Mouse (Mus musculus): ENCODE results near the gene Wscd2.
"Not testable (repeated sequence)": the region's sequence is repeated elsewhere in the genome, so short reads cannot be mapped to it uniquely, and the experiment has no call there.

Wscd2 gene

GRCm38 (mm10) chr5:113542885-113543476 lies 52.8 kb downstream of the Wscd2 start:
- DNase-seq, result no peak

DNA sequence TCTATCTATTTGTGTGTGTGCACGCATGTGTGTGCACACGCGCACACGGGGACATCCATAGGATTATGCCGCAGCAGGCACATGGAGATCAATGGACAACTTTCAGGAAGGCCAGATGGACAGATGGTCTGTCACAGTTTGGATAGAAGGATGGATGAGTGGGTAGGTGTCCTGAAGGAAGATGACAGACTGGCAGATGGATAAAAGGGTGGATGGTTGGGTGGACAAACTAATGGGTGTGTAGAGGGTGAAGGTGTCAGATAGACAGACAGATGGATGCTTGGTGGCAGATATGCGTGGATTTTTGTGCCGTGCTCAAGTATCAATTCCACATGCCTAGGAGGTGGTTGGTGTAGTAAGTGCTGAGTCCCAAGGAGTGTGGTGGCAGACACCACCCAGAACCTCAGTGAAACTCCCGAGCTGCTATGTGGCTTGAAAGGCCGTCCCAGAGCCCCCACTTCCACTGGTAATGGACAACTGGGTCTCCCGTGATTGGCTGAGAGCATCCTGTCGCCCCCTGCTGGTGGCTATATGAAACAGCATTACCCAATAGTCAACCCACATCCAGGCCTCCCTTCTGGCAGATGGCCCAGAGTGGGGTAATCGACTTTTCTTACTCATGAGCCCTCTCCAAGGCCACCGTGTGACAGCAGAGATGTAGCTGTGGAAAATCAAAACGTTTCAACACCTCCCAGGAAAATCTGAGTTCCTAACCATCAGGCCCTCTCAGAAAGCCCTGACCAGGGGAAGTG lies 58.0 kb downstream of the Wscd2 start:
- peak; percentile 72 for DNase-seq

DNA sequence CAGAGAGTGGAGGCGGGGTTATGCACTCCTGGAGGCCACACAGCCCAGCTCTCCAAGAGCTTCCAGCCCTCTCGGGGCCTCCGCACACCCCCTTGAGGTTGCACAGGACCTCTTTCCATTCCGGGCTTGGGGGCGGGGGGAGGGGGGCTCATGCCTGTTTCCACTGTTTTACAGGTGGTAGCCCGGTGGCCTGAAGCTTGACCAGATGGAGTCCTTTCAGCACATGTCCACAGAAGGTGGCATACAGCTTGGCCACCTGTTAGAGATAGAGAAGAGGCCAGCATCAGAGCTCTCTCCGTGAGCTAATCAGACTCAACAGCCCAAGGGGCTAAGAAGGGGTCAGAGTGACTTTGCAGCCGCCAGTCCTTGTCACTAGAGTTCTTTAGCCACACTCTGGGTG lies 60.1 kb downstream of the Wscd2 start:
- DNase-seq, result peak; percentile 60

- DNase-seq, result no peak
Observed at GRCm38 (mm10) chr5:113550759-113551158, 60.6 kb downstream of the Wscd2 start.

DNA sequence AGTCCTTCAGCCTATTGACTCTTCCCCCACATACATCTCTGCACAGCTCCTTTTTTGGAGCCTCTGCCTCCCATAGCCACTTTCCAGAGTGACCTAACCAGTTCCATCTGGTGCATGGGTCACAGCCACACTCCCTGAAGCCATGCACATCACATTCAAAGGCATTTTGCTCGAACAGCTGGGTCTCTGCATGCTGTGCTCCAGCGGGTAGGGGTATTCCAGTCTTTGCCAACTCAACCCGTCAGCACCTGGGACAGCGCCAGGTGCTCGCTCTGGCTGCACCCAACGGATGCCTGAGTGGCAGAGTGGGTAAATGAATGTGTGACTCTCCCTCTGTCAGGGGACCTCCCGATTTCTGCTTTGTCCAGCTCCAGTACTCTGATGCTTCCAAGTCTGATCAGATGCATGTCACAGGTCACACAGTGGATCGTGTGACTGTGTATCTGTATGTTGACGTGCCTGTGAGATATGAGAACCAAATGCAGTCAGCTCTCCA lies 63.3 kb downstream of the Wscd2 start:
- no peak for DNase-seq

GRCm38 (mm10) chr5:113554095-113554494 lies 64.0 kb downstream of the Wscd2 start:
- DNase-seq, result no peak

DNA sequence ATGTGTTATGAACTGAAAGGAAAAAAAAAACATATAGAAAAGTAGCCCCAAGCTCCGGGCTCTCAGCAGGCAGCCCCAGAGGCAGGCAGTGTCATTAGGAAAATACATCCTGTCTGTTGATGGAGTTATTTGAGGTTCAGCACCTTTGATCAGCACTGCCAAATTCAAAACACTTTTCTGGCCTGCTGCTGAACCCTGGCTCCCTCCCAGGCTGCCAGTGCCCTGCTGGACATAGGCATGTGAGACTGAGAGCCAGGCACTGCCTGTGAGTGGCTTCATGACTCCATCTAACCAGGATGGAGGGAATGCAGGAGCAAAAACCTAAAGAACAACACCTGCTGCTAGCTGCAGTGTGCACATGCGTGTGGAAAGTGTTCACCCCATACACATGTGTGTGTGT lies 64.4 kb downstream of the Wscd2 start:
- peak; percentile 59 for DNase-seq

- peak; percentile 66 for DNase-seq
Observed at GRCm38 (mm10) chr5:113555684-113556083, 65.6 kb downstream of the Wscd2 start.

DNA sequence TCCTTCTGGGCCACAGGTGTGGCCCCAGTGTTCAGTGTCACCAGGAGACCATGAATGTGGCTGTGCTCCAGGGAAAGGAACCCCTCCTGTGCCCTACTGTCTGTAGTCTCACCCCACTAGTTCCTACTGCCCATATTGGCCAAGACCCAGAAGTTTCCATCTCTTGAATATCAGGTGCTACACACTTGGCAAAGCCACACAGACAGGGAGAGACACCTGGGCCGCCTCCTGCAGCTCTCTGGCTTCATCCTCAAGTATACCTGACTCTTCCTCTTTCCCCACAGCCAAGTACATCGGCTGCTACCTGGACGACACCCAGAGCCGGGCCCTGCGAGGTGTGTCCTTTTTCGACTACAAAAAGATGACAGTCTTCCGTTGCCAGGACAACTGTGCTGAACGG lies 67.9 kb downstream of the Wscd2 start:
- DNase-seq, result no peak

DNA sequence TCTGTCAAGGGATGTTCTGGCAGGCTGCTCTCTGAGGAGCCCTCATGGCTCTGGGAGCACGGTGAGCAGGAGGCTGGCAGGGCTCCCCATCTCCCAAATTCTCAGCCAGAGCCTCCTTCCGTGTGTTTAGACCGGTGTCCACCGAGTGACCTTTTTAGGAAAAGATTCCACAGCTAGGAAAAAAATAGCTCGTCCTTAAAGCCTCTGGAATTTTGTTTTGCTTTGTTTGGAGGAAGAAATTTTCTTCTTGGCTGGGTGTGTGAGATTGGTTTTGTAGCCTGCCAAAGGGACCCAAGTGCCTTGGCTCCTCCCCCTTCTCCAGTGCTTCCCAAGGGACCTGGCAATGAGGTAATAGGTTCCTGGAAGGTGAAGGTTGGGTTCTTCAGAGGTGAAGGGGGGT lies 69.5 kb downstream of the Wscd2 start:
- DNase-seq, result no peak

- DNase-seq, result no peak
Observed at GRCm38 (mm10) chr5:113564463-113564862, 74.3 kb downstream of the Wscd2 start.

DNA sequence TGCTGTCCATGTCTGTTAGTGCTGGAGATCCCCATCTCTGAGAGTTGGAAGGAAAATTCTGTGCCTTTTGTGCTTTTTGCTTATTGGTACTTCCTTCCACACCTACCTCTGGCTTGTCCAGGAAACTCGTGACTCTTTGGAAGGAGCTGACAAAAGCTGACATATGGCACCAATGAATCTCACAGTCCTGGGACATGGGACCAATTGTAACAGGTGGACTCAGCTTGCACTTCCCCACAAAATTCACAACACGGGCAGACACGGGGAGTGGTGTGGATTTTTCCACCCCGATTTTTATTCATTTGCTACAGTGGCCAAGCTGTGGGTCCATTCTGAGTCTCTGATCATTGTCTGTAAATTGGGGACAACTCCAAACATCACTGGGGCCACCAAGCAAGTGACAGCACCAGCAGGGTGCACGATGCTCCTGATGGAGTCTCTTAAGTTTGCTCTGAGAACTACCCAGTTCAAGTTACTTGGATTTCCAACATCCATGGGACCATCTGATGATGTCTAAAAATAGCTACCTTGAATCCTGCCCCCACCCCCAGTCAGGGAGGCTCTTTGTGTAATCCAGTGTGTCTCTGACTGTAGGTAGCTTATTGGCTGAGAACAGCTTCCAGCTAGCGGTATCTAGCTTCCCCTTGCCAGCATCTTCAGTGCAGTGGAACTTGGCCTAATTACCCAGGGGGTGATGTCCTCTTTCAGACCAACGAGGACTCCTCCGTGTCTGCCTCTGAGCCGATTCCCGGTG lies 75.1 kb downstream of the Wscd2 start:
- DNase-seq, result peak; percentile 62

DNA sequence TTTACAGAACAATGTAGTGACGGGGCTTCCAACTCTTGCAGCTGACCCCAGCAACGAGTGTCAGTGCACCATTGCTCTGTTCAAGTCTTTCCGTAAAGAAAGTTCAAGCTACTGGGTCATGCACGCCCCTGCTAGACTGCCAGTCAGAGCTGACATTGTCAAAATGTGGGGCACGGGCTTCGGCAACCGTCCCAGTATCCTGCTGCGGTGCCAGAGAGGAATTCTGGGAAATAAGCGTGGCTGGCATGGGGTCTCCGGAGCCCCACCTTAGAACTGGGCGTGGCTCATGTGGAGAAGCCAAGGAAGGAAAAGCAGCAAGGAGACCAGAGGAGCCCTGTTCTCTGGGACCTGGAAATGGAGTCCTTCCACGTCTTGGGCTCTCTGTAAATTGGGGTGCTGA lies 75.7 kb downstream of the Wscd2 start:
- DNase-seq, result no peak

DNA sequence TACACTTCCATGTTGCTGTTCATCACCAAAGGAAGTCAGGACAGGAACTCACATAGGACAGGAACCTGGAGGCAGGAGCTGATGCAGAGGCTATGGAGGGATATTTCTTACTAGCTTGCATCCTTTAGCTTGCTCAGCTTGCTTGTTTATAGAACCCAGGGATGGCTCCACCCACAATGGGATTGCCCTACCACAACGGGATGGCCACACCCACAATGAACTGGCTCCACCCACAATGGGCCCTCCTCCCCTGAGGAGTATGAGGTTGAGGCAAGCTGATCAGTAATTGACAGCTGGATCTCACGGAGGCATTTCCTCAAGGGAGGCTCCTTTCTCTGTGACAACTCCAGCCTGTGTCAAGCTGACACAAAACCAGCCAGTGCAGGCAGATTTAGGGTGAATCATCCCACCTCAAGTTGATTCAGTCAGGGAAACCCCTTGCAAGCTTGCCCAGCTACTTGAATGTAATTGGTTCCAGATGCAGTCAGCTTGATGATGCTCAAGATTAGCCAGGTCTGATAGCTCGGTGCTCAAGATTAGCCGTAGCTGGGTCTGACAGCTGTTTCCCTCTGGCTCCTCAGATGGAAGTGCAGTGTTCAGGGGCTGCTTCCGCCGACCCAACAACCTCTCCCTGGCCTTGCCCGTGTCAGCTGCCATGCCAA lies 80.1 kb downstream of the Wscd2 start:
- no peak for DNase-seq

GRCm38 (mm10) chr5:113577555-113577954 lies 87.4 kb downstream of the Wscd2 start:
- DNase-seq, result no peak

GRCm38 (mm10) chr5:113578428-113578827 lies 88.3 kb downstream of the Wscd2 start:
- no peak for DNase-seq

- no peak for DNase-seq
Observed at GRCm38 (mm10) chr5:113579128-113579527, 89.0 kb downstream of the Wscd2 start.

GRCm38 (mm10) chr5:113580248-113580647 lies 90.1 kb downstream of the Wscd2 start:
- no peak for DNase-seq

GRCm38 (mm10) chr5:113580801-113581200 lies 90.7 kb downstream of the Wscd2 start:
- DNase-seq, result no peak

- DNase-seq, result no peak
Observed at GRCm38 (mm10) chr5:113583424-113584162, 93.5 kb downstream of the Wscd2 start.

DNA sequence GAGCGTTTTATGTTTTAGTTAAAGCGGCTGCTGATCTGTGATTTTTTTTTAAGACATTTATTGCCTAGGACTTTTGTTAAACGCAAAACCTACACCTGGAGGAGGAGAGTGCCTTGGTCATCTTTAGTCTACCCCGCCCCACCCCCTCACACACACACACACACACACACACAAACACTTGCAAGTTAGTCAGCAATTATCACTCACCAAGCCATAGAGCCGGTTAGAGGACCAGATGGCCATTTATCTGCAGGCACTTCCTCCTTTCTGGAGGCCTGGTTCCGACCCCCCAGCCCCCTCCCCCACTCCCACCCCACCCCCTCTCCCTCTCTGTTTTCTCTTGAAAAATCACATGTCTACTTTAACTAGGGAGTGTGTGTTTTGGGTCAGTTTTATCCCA lies 94.3 kb downstream of the Wscd2 start:
- no peak for DNase-seq

- DNase-seq, result not testable (repeated sequence)
Observed at GRCm38 (mm10) chr5:113585619-113586457, 95.7 kb downstream of the Wscd2 start.
